Mouse (Mus musculus) bone marrow macrophage, adult 2 months (primary cell): ENCODE results near the gene Lipt1.

ENCODE experiments used
- CTCF ChIP-seq: IDR thresholded peaks from 2 replicates; pipeline ENCODE4 v1.5.1; 2012; ENCODE audit warnings: low read depth, mild to moderate bottlenecking, low read length, moderate library complexity
- POLR2A ChIP-seq: IDR thresholded peaks from 2 replicates; pipeline ENCODE4 v1.6.1; 2012; ENCODE audit warnings: mild to moderate bottlenecking, low read depth, low read length, borderline replicate concordance

DNA sequence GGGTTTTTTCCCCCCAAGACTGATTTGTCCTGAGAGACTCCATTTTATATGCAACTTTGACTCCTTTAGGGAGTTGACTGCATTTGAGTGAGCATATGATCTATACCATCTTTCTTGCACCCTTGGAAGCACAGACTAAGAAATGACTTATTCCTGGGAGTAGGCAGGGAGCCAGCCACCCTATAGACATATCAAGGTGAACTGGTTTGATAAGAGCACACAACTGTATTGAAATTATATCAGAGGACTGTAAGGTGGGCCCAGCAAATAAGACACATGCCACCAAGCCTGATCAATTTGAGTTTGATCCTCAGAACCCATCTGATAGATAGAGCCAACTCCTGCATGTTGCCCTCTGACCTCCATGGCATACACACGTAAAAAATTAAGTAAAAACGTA, 2.2 kb upstream of the Lipt1 start:
- TF ChIP-seq POLR2A = no peak
- no peak for TF ChIP-seq CTCF
